Mouse (Mus musculus) liver, embryonic 16.5 days (tissue): ENCODE measurements around the gene Olfr554. TPM values are rescaled to one million over a fixed set of nuclear protein-coding genes. Genes with fewer than 3 reads are reported as not detected.

Experiments used
- ATAC-seq: fragments of 200-750 bp; cut with Nextera tagmentation; 2 replicates; pipeline ENCODE4 v1.8.0; 2017; ENCODE audit warnings: low read depth, mild to moderate bottlenecking, moderate number of reproducible peaks, moderate library complexity
- H3K27ac ChIP-seq: fragments of 300-500 bp; sonication (generic); 2 replicates; pipeline ENCODE4 v1.5.1; 2014; ENCODE audit warnings: mild to moderate bottlenecking, low read length
- H3K27me3 ChIP-seq: fragments of 300-500 bp; sonication (generic); 2 replicates; pipeline ENCODE4 v1.6.1; 2014; ENCODE audit warnings: low read depth, low read length, mixed read lengths; ENCODE audit not compliant: control insufficient read depth, insufficient read depth
- H3K36me3 ChIP-seq: fragments of 300-500 bp; sonication (generic); 2 replicates; pipeline ENCODE4 v1.6.1; 2014; ENCODE audit warnings: mild to moderate bottlenecking; ENCODE audit not compliant: control insufficient read depth, insufficient read depth
- H3K4me1 ChIP-seq: fragments of 300-500 bp; sonication (generic); 2 replicates; pipeline ENCODE4 v1.6.1; 2014; ENCODE audit warnings: low read depth, low read length, mixed read lengths; ENCODE audit not compliant: control insufficient read depth
- H3K4me2 ChIP-seq: fragments of 300-500 bp; sonication (generic); 2 replicates; pipeline ENCODE4 v1.6.1; 2014; ENCODE audit warnings: low read depth, low read length, mixed read lengths
- H3K4me3 ChIP-seq: fragments of 300-500 bp; sonication (generic); 2 replicates; pipeline ENCODE4 v1.5.1; 2014; ENCODE audit warnings: low read depth, mild to moderate bottlenecking, low read length
- H3K9ac ChIP-seq: fragments of 300-500 bp; sonication (generic); 2 replicates; pipeline ENCODE4 v1.6.1; 2014; ENCODE audit warnings: low read depth, low read length
- H3K9me3 ChIP-seq: fragments of 300-500 bp; sonication (generic); replicated peaks from 2 replicates; pipeline ENCODE4 v1.6.1; 2016; ENCODE audit warnings: low read length; ENCODE audit not compliant: control insufficient read depth
- WGBS: fragments of 180-500 bp; shearing (Covaris S2); extraction: QIAGEN DNeasy Blood & Tissue Kit; methylation state at CpG from one replicate; pipeline ENCODE4 v1.1.7; 2014; ENCODE audit not compliant: insufficient replicate concordance; 5-methylcytosine and 5-hydroxymethylcytosine counted together
- polyA plus RNA-seq: library from polyadenylated mRNA; unstranded; fragments of >200 nt; fragmentation: Nextera tagmentation; extraction: Ambion mirVana; gene quantifications from 2 replicates; pipeline ENCODE4 v1.2.1, GENCODE M21; 2015

The Olfr554 gene
- polyA plus RNA-seq, 1 experiment from 2014 or later = not detected

DNA sequence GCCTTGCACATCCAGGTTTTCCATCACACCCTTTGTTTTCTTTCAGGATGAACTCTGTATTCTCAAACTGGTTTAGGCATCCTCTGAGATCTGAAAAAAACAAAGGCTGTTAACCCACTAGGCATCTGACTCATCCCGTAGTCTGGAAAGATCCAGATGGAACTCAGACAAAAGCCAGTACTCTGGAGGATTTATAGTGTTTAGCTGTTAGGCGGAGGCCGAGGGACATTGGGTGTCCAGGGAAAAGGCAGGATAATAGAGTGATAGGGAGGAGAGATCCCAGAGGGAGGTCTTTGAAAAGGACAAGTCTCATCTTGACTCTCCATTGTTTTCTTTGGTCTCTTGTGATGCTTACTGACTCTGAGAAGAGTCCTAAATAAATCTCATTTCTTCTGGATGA is 26.4 kb downstream of the Olfr554 start, which contains the start of gene Olfr556:
Olfr556 (plus strand) TSS at position 301 of the 400 bp plus-strand sequence.
- no peaks in the 10 kb centered on the region for H3K4me1 ChIP-seq
- H3K9me3 ChIP-seq = no peaks in the 10 kb centered on the region
- H3K27ac ChIP-seq = no peak within 1 kb of the TSS
- no peak within 1 kb of the TSS for H3K9ac ChIP-seq
- no peak for ATAC-seq
- H3K36me3 ChIP-seq = no peaks in the 10 kb centered on the region
- no peaks in the 10 kb centered on the region for H3K27me3 ChIP-seq
- no peak within 1 kb of the TSS for H3K4me3 ChIP-seq
- 48% methylated on average over 3 of the region's 3 CpGs for WGBS
- H3K4me2 ChIP-seq = no peak within 1 kb of the TSS

DNA sequence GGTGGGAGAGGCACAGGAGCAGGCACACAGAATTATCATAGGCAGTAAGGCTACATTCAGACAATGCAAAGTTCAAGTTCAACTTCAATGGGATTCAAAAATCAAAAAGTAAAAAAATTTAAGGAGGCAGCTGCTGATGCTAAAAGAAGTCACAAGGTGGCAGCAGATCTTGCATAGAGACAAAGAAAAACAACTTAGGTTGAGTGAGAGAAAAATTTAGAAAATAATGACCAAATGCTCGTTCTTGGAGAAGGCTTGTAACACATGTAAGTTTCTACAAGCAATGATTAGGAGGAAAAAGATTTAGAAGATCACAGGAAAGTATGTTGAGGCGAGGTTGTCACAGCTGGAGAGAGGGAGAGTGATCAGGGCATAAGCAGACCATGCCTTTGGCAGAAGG is 27.1 kb downstream of the Olfr554 start:
- Histone ChIP-seq H3K4me3 (no peak overlapping the region), H3K36me3 (no peaks in the 10 kb centered on the region), H3K27me3 (no peaks in the 10 kb centered on the region), H3K27ac (no peak overlapping the region), H3K9me3 (no peaks in the 10 kb centered on the region), H3K9ac (no peak overlapping the region), H3K4me1 (no peaks in the 10 kb centered on the region), H3K4me2 (no peak overlapping the region)
- 30% methylated on average over 2 of the region's 2 CpGs for WGBS
- ATAC-seq = no peak

DNA sequence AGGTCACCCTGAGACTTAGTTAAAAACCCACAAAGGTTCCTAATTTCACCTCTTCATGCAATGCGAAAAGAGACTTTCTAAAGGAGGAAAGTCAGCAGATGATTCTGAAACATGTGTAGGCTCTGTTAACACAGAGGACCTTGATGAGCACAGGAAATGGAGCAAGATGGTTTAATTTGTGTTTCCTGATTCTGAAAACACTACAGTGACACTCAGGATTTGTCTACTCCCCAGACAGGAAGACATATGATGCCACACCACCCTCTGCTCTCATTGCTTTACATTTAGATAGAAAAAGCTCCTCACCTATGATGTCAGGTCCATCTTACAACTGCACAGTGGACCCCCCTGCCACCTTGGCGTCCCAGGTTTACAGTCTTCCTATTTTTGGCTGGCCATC is 38.0 kb downstream of the Olfr554 start:
- 59% methylated on average over 2 of the region's 2 CpGs for WGBS
- no peak for ATAC-seq

DNA sequence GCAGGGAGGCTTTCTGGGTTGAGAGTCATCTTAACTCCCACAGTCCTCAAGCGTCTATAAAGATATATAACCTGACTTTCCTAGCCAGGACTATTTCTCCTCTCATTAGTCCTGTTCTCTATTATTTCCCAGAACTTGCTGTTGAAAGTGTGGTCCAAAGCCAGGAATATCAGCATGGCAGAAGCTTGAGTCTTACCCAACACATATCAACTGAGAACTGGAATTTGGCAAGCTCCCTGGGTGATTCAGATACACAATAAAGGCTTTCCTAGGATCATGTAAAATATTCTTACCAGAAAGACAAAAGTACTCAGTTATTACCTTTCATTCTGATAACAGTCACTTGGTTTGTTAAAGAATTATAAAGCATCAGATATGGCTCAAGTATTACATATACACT is 43.7 kb downstream of the Olfr554 start:
- no peak overlapping the region for H3K9ac ChIP-seq
- 62% methylated on average over 1 of the region's 1 CpGs for WGBS
- H3K36me3 ChIP-seq = no peaks in the 10 kb centered on the region
- ATAC-seq = no peak
- no peaks in the 10 kb centered on the region for H3K9me3 ChIP-seq
- H3K4me3 ChIP-seq = no peak overlapping the region
- no peaks in the 10 kb centered on the region for H3K27me3 ChIP-seq
- no peaks in the 10 kb centered on the region for H3K4me1 ChIP-seq
- no peak overlapping the region for H3K4me2 ChIP-seq
- no peak overlapping the region for H3K27ac ChIP-seq

More for the DNA sequence above, 38.0 kb downstream of the Olfr554 start:
- Histone ChIP-seq H3K4me2 (no peak overlapping the region), H3K36me3 (no peaks in the 10 kb centered on the region), H3K27ac (no peak overlapping the region), H3K4me1 (no peaks in the 10 kb centered on the region), H3K9me3 (no peaks in the 10 kb centered on the region), H3K9ac (no peak overlapping the region), H3K4me3 (no peak overlapping the region), H3K27me3 (no peaks in the 10 kb centered on the region)

DNA sequence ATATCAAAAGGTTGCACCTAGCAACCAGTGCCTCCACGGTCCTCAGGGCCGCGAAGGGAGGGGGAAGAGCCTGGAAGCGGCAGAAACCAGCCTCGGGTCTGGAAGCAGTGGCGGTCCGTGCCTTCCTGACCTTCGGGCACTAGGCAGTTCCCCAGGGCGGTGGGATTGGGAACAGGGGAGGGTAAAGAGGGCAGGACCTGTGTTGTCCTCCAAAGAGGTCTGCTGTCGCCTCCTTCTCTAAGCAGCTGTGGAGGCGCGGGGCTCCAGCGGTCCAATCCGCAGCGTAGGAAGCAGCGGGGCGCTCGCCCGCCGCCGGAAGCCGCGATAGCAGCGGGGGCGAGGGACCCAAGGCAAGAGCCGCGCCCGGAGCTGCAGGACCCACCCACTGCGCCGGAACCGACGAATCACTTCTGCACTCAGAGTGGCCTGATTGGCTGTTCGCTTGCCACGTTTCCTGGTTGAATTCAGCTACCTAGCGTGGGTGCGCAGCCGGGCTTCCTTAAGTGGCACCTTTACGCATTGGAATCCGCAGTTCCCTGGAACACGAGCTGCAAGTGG is 48.8 kb downstream of the Olfr554 start, which contains the start of gene Trim68:
Trim68 (minus strand) TSS at position 384 of the 558 bp plus-strand sequence.
- Histone ChIP-seq H3K4me3 (peak within 1 kb of the TSS; percentile 66), H3K4me2 (peak within 1 kb of the TSS; percentile 66), H3K27me3 (no peaks in the 10 kb centered on the region), H3K36me3 (no peaks in the 10 kb centered on the region), H3K4me1 (no peaks in the 10 kb centered on the region; the same call in 1 of the 2 replicates), H3K27ac (no peak within 1 kb of the TSS), H3K9me3 (no peaks in the 10 kb centered on the region), H3K9ac (peak within 1 kb of the TSS; percentile 63)
- ATAC-seq = peak; percentile 96
- under 1% methylated on average over 40 of the region's 40 CpGs for WGBS

Other genes with a start within 250 kb of the Olfr554 start
- gene Rrm1, start 196.7 kb upstream of the Olfr554 start, polyA plus RNA-seq = 153 and 174 TPM in 2 replicates
- gene Olfr543, start 156.8 kb upstream of the Olfr554 start, polyA plus RNA-seq = 0.30 and 0.43 TPM in 2 replicates
- 0.05 and 0.08 TPM in 2 replicates for gene Olfr544, start 150.1 kb upstream of the Olfr554 start, polyA plus RNA-seq
- not detected in 2 replicates for gene Olfr545, start 138.9 kb upstream of the Olfr554 start, polyA plus RNA-seq
- gene Olfr547, start 103.7 kb upstream of the Olfr554 start, polyA plus RNA-seq = not detected in 2 replicates
- not detected in 2 replicates for gene Olfr548-ps1, start 97.5 kb upstream of the Olfr554 start, polyA plus RNA-seq
- not detected in 2 replicates for gene Olfr549, start 88.6 kb upstream of the Olfr554 start, polyA plus RNA-seq
- gene Trim21, start 72.9 kb upstream of the Olfr554 start, polyA plus RNA-seq = 0.25 and 0.37 TPM in 2 replicates
- not detected in 2 replicates for gene Olfr550, start 67.0 kb upstream of the Olfr554 start, polyA plus RNA-seq
- gene Olfr551, start 46.5 kb upstream of the Olfr554 start, polyA plus RNA-seq = not detected in 2 replicates
- gene Olfr552, start 40.7 kb upstream of the Olfr554 start, polyA plus RNA-seq = not detected in 2 replicates
- not detected in 2 replicates for gene Olfr553, start 20.2 kb upstream of the Olfr554 start, polyA plus RNA-seq
- gene Olfr555, start 20.4 kb downstream of the Olfr554 start, polyA plus RNA-seq = not detected in 2 replicates
- not detected in 2 replicates for gene Olfr556, start 26.5 kb downstream of the Olfr554 start, polyA plus RNA-seq
- gene Trim68, start 48.9 kb downstream of the Olfr554 start, polyA plus RNA-seq = 1.1 and 1.5 TPM in 2 replicates
- gene Olfr557, start 57.5 kb downstream of the Olfr554 start, polyA plus RNA-seq = not detected in 2 replicates
- not detected in 2 replicates for gene Olfr558, start 63.8 kb downstream of the Olfr554 start, polyA plus RNA-seq
- not detected in 2 replicates for gene Olfr33, start 80.6 kb downstream of the Olfr554 start, polyA plus RNA-seq
- gene Olfr559, start 89.1 kb downstream of the Olfr554 start, polyA plus RNA-seq = not detected in 2 replicates
- not detected in 2 replicates for gene Olfr560, start 120.9 kb downstream of the Olfr554 start, polyA plus RNA-seq
- gene Olfr78, start 121.0 kb downstream of the Olfr554 start, polyA plus RNA-seq = 0.02 and 0.04 TPM in 2 replicates
- gene Olfr561, start 132.8 kb downstream of the Olfr554 start, polyA plus RNA-seq = not detected in 2 replicates
- not detected in 2 replicates for gene Olfr564, start 165.0 kb downstream of the Olfr554 start, polyA plus RNA-seq
- not detected in 2 replicates for gene Olfr566, start 220.3 kb downstream of the Olfr554 start, polyA plus RNA-seq
- not detected in 2 replicates for gene Olfr568, start 238.7 kb downstream of the Olfr554 start, polyA plus RNA-seq